Mouse (Mus musculus) kidney, adult 2 months (tissue): ENCODE measurements around the gene Olfml2a. TPM values are rescaled to one million over a fixed set of nuclear protein-coding genes. Genes with fewer than 3 reads are reported as not detected.
A peak's percentile ranks its signal among the peaks of the same experiment; 100 is the strongest.

Source experiments
- DNase-seq: peaks from one replicate; pipeline ENCODE4 v3.0.0; 2021
- H3K27ac ChIP-seq: fragments of 200-500 bp; 2 replicates; pipeline ENCODE4 v1.5.1; 2012; ENCODE audit warnings: low read depth, low read length, control low read depth, inconsistent platforms; ENCODE audit not compliant: insufficient read depth
- H3K27me3 ChIP-seq: fragments of 200-500 bp; replicated peaks from 2 replicates; pipeline ENCODE4 v1.6.1; 2012; ENCODE audit warnings: mild to moderate bottlenecking, moderate library complexity, low read length, inconsistent platforms; ENCODE audit not compliant: control insufficient read depth, insufficient read depth
- H3K36me3 ChIP-seq: fragments of 200-500 bp; 2 replicates; pipeline ENCODE4 v1.6.1; 2012; ENCODE audit warnings: mild to moderate bottlenecking, moderate library complexity, low read length, inconsistent platforms; ENCODE audit not compliant: control insufficient read depth, insufficient read depth
- H3K4me1 ChIP-seq: fragments of 200-500 bp; 2 replicates; pipeline ENCODE4 v1.6.1; 2011; ENCODE audit warnings: low read length; ENCODE audit not compliant: control insufficient read depth, insufficient read depth
- H3K4me3 ChIP-seq: fragments of 200-500 bp; 2 replicates; pipeline ENCODE4 v1.5.1; 2011; ENCODE audit warnings: mild to moderate bottlenecking, low read depth, low read length, control low read depth; ENCODE audit not compliant: insufficient read depth
- CTCF ChIP-seq: fragments of 200-500 bp; conservative IDR thresholded peaks from 2 replicates; pipeline ENCODE4 v1.5.1; 2011; ENCODE audit warnings: low read depth, mild to moderate bottlenecking, control low read depth, low read length, moderate library complexity, mixed read lengths; ENCODE audit not compliant: insufficient read depth, insufficient read length
- POLR2A ChIP-seq: fragments of 200-500 bp; IDR thresholded peaks from one replicate; pipeline ENCODE4 v1.6.1; 2011; ENCODE audit warnings: low read depth, low read length, control low read depth
- whole genome bisulfite sequencing: fragments of 180-500 bp; shearing (Covaris S2); methylation state at CpG from one replicate; pipeline ENCODE4 v1.1.7; 2018; 5-methylcytosine and 5-hydroxymethylcytosine counted together
- polyA plus RNA-seq: library from polyadenylated mRNA; depleted of rRNA; stranded (reverse); fragments of >200 nt; gene quantifications from 2 replicates; pipeline ENCODE4 v1.2.3, GENCODE M21; 2012

Olfml2a gene
- polyA plus RNA-seq, 1 experiment = 1.2 TPM

- no peak overlapping the region for H3K4me3 ChIP-seq
- no peaks in the 10 kb centered on the region for H3K27me3 ChIP-seq
- no peaks in the 10 kb centered on the region for H3K36me3 ChIP-seq
- TF ChIP-seq CTCF (no peak), POLR2A (no peak)
- DNase-seq = no peak
- H3K27ac ChIP-seq = no peak overlapping the region
- 62% methylated on average over 4 of the region's 4 CpGs for WGBS
- H3K4me1 ChIP-seq = peaks cover 2% of the 10 kb centered on the region; the same call in 1 of the 2 replicates
These were observed 14.7 kb upstream of the Olfml2a start for GRCm38 (mm10) chr2:38916947-38917691.

DNA sequence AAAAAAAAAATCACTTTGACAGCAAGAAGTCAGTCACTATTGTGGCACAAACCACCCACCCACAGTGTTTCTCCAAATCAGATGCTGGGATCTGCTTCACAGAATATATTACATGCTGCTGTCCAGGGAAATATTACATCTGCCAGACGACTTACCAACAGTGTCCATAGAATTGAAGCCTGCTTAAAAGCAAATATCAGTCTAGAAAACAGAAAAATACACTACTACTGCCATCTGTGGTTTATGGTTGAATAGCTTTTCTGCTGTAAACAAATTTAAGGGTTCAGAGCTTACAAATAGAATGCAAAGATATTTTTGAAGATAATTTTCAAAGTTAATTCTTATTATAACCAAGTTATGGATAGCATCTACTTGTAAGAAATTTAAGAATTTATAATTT lies 10.4 kb upstream of the Olfml2a start:
- Histone ChIP-seq H3K4me1 (no peaks in the 10 kb centered on the region), H3K4me3 (no peak overlapping the region), H3K27ac (no peak overlapping the region), H3K36me3 (no peaks in the 10 kb centered on the region), H3K27me3 (no peaks in the 10 kb centered on the region)
- 64% methylated on average over 1 of the region's 1 CpGs for WGBS
- DNase-seq = no peak
- no peak for TF ChIP-seq CTCF
- TF ChIP-seq POLR2A = no peak

GRCm38 (mm10) chr2:38923471-38923870 lies 8.3 kb upstream of the Olfml2a start:
- no peak for DNase-seq
- no peaks in the 10 kb centered on the region for H3K27me3 ChIP-seq
- H3K36me3 ChIP-seq = no peaks in the 10 kb centered on the region
- no peak overlapping the region for H3K4me3 ChIP-seq
- WGBS = 72% methylated on average over 3 of the region's 3 CpGs
- H3K27ac ChIP-seq = no peak overlapping the region
- no peaks in the 10 kb centered on the region for H3K4me1 ChIP-seq
- no peak for TF ChIP-seq POLR2A
- TF ChIP-seq CTCF = no peak

GRCm38 (mm10) chr2:38923911-38924310 lies 7.9 kb upstream of the Olfml2a start:
- no peak for TF ChIP-seq CTCF
- no peak for TF ChIP-seq POLR2A
- Histone ChIP-seq H3K27me3 (no peaks in the 10 kb centered on the region), H3K4me3 (no peak overlapping the region), H3K4me1 (no peaks in the 10 kb centered on the region), H3K36me3 (no peaks in the 10 kb centered on the region), H3K27ac (no peak overlapping the region)
- DNase-seq = no peak
- WGBS = 73% methylated on average over 2 of the region's 2 CpGs

- Histone ChIP-seq H3K36me3 (no peaks in the 10 kb centered on the region), H3K4me1 (no peaks in the 10 kb centered on the region), H3K27me3 (no peaks in the 10 kb centered on the region), H3K27ac (no peak overlapping the region), H3K4me3 (peak overlapping the region; percentile 88)
- no peak for DNase-seq
- no peak for TF ChIP-seq CTCF
- no peak for TF ChIP-seq POLR2A
- 51% methylated on average over 10 of the region's 10 CpGs for WGBS
These were observed 7.2 kb upstream of the Olfml2a start for GRCm38 (mm10) chr2:38924571-38924970.

DNA sequence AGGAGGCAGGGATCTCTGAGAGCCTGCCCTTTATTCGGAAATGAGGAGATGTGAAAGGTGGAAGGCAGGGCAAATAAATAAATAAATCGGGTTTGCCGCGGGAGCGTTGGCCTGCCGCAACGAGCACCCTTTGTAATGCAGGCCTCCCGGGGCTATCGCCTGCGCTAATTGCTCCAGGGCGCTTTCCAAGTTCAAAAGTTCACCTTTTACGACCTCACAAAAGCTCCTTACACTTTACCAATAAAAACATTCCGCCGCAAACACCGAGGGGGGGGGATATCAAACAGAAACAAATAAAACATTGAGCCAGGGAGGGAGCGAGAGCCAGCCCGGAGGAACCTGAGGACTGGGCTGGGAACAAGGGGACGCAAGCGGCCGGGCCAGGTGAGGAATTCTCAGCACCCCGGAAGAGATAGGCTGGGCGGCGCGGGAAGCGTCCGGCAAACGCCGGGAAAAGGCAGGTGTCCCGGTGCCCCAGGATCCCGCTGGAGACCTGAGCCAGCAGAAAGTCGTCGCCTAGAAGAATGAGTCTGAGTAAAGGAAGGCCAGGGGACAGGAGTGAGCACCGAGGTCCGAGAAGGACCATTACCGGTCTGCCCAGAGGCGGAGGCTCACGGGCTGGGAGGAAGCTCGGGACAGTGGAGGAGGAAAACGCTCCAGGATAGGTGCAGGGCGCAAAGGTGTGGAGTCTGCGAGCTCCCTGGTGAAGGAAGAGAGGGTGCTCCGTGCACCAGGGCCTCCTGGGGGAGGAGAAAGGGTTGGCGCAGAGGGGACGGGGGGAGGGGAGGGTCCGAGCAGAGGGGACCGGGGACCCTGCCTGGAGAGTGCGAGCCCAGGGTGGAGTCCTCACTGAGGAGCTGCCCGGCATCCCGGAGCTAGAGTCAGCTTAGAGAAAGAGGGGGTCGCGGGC lies 6.4 kb upstream of the Olfml2a start:
- no peaks in the 10 kb centered on the region for H3K27me3 ChIP-seq
- H3K27ac ChIP-seq = peak overlapping the region; percentile 30
- peak; percentile 64 for DNase-seq
- no peaks in the 10 kb centered on the region for H3K4me1 ChIP-seq
- H3K36me3 ChIP-seq = no peaks in the 10 kb centered on the region
- H3K4me3 ChIP-seq = peak overlapping the region; percentile 88
- TF ChIP-seq CTCF (no peak), POLR2A (no peak)
- WGBS = 1% methylated on average over 51 of the region's 51 CpGs

GRCm38 (mm10) chr2:38926145-38926891 lies 5.5 kb upstream of the Olfml2a start:
- DNase-seq = peak; percentile 97
- Histone ChIP-seq H3K4me1 (no peaks in the 10 kb centered on the region), H3K27me3 (no peaks in the 10 kb centered on the region), H3K36me3 (no peaks in the 10 kb centered on the region), H3K27ac (no peak overlapping the region), H3K4me3 (peak overlapping the region; percentile 88)
- TF ChIP-seq CTCF = no peak
- no peak for TF ChIP-seq POLR2A
- WGBS = under 1% methylated on average over 49 of the region's 53 CpGs
